Mouse (Mus musculus) ES-E14 (cell line): ENCODE results near the gene Cryba4.

Experiments used
- CHD2 ChIP-seq: IDR thresholded peaks from 2 replicates; pipeline ENCODE4 v1.6.1; 2014; ENCODE audit warnings: mild to moderate bottlenecking, low read depth, low read length, inconsistent platforms
- HCFC1 ChIP-seq: IDR thresholded peaks from 2 replicates; pipeline ENCODE4 v1.6.1; 2012; ENCODE audit warnings: low read length, inconsistent platforms, borderline replicate concordance; ENCODE audit not compliant: insufficient read depth
- MAFK ChIP-seq: IDR thresholded peaks from 2 replicates; pipeline ENCODE4 v1.6.1; 2014; ENCODE audit warnings: mild to moderate bottlenecking, low read depth, low read length, inconsistent platforms; ENCODE audit not compliant: insufficient read depth
- ZC3H11A ChIP-seq: IDR thresholded peaks from 2 replicates; pipeline ENCODE4 v1.6.1; 2012; ENCODE audit warnings: low read depth, mild to moderate bottlenecking, inconsistent platforms, low read length, borderline replicate concordance

GRCm38 (mm10) chr5:112249106-112249505 lies 3.2 kb downstream of the Cryba4 start:
- TF ChIP-seq MAFK (no peak), HCFC1 (no peak), CHD2 (no peak), ZC3H11A (no peak)
